Mouse (Mus musculus) left cerebral cortex, adult 18-20 months (tissue): ENCODE measurements around the gene Cept1. TPM values are rescaled to one million over a fixed set of nuclear protein-coding genes. Genes with fewer than 3 reads are reported as not detected.

Source experiments
- DNase-seq, 2 experiments: peaks; one replicate each; pipeline ENCODE4 v3.0.0; 2021 to 2022; ENCODE audit warnings: low spot score in 2 of 2, mixed read lengths in 1 of 2
- total RNA-seq, 2 experiments: library from RNA; stranded (reverse); gene quantifications; 2 replicates each; pipeline ENCODE4 v1.2.3; 2021

Cept1 gene
- total RNA-seq, 2 experiments from 2014 or later: 49.7 to 52.1 TPM

- DNase-seq: no peak
Observed at GRCm38 (mm10) chr3:106495346-106496044, 52.1 kb downstream of the Cept1 start.

GRCm38 (mm10) chr3:106494417-106494950 lies 53.1 kb downstream of the Cept1 start:
- no peak for DNase-seq

GRCm38 (mm10) chr3:106493882-106494281 lies 53.7 kb downstream of the Cept1 start:
- no peak for DNase-seq

GRCm38 (mm10) chr3:106493202-106493601 lies 54.4 kb downstream of the Cept1 start:
- DNase-seq: no peak

GRCm38 (mm10) chr3:106492723-106493122 lies 54.9 kb downstream of the Cept1 start:
- DNase-seq: no peak

GRCm38 (mm10) chr3:106490239-106490638 lies 57.4 kb downstream of the Cept1 start:
- no peak for DNase-seq

GRCm38 (mm10) chr3:106487551-106487950 lies 60.1 kb downstream of the Cept1 start:
- DNase-seq: no peak

GRCm38 (mm10) chr3:106485810-106486209 lies 61.8 kb downstream of the Cept1 start:
- no peak for DNase-seq

- no peak for DNase-seq
Observed at GRCm38 (mm10) chr3:106484861-106485260, 62.7 kb downstream of the Cept1 start.

GRCm38 (mm10) chr3:106483796-106484405 lies 63.7 kb downstream of the Cept1 start:
- no peak for DNase-seq

- DNase-seq: no peak
Observed at GRCm38 (mm10) chr3:106483297-106483696, 64.3 kb downstream of the Cept1 start.

GRCm38 (mm10) chr3:106482281-106483081 lies 65.1 kb downstream of the Cept1 start, which contains the start of gene Dennd2d:
Dennd2d (plus strand) TSS chr3:106482405.
- no peak for DNase-seq

GRCm38 (mm10) chr3:106476863-106477262 lies 70.7 kb downstream of the Cept1 start:
- no peak for DNase-seq

- no peak for DNase-seq
Observed at GRCm38 (mm10) chr3:106474210-106474609, 73.4 kb downstream of the Cept1 start.

GRCm38 (mm10) chr3:106464750-106465149 lies 82.9 kb downstream of the Cept1 start:
- DNase-seq: no peak

GRCm38 (mm10) chr3:106462493-106462892 lies 85.1 kb downstream of the Cept1 start:
- no peak for DNase-seq

- no peak for DNase-seq
Observed at GRCm38 (mm10) chr3:106462059-106462470, 85.5 kb downstream of the Cept1 start.

- no peak for DNase-seq
Observed at GRCm38 (mm10) chr3:106457298-106457869, 90.2 kb downstream of the Cept1 start.

GRCm38 (mm10) chr3:106452616-106453015 lies 95.0 kb downstream of the Cept1 start:
- no peak for DNase-seq
